Mouse (Mus musculus) kidney, adult 18-20 months (tissue): Measurements from ENCODE around the gene Lrrc4b.

Experiments used
- DNase-seq: peaks from one replicate; pipeline ENCODE4 v3.0.0; 2021

Gene Lrrc4b

GRCm38 (mm10) chr7:44466006-44466887, 37.4 kb downstream of the Lrrc4b start:
- DNase-seq, result no peak

- DNase-seq, result no peak
Measured at GRCm38 (mm10) chr7:44466888-44467311, 38.1 kb downstream of the Lrrc4b start.

GRCm38 (mm10) chr7:44467811-44468411, 39.1 kb downstream of the Lrrc4b start, which contains the start of gene Josd2:
TSS of gene Josd2 (plus strand) at chr7:44467980.
- peak; percentile 93 for DNase-seq

- no peak for DNase-seq
Measured at GRCm38 (mm10) chr7:44468644-44469285, 39.9 kb downstream of the Lrrc4b start.

GRCm38 (mm10) chr7:44469677-44470675, 41.2 kb downstream of the Lrrc4b start:
- DNase-seq, result no peak

GRCm38 (mm10) chr7:44470696-44471612, 42.1 kb downstream of the Lrrc4b start:
- no peak for DNase-seq

- DNase-seq, result no peak
Measured at GRCm38 (mm10) chr7:44471880-44472557, 43.2 kb downstream of the Lrrc4b start.

- DNase-seq, result no peak
Measured at GRCm38 (mm10) chr7:44472558-44472885, 43.7 kb downstream of the Lrrc4b start.

GRCm38 (mm10) chr7:44472961-44473646, 44.3 kb downstream of the Lrrc4b start:
- DNase-seq, result no peak

GRCm38 (mm10) chr7:44474419-44474818, 45.6 kb downstream of the Lrrc4b start:
- DNase-seq, result no peak

- no peak for DNase-seq
Measured at GRCm38 (mm10) chr7:44475046-44475614, 46.3 kb downstream of the Lrrc4b start.

- DNase-seq, result no peak
Measured at GRCm38 (mm10) chr7:44482836-44483435, 54.1 kb downstream of the Lrrc4b start.

- DNase-seq, result no peak
Measured at GRCm38 (mm10) chr7:44484109-44484508, 55.3 kb downstream of the Lrrc4b start.

- peak; percentile 80 for DNase-seq
Measured at GRCm38 (mm10) chr7:44484841-44485571, 56.2 kb downstream of the Lrrc4b start.

GRCm38 (mm10) chr7:44485572-44486195, 56.9 kb downstream of the Lrrc4b start:
- no peak for DNase-seq

- no peak for DNase-seq
Measured at GRCm38 (mm10) chr7:44486927-44487575, 58.2 kb downstream of the Lrrc4b start.

- no peak for DNase-seq
Measured at GRCm38 (mm10) chr7:44487936-44488335, 59.1 kb downstream of the Lrrc4b start.

GRCm38 (mm10) chr7:44488545-44488944, 59.7 kb downstream of the Lrrc4b start:
- DNase-seq, result no peak
